Mouse (Mus musculus) forebrain, postnatal 0 days (tissue): ENCODE measurements at regions not wholly inside any gene's neighbourhood (a gene's known extent, or its start where the extent isn't known, plus 50 kb on each side); places are given as distances from the start of the nearest gene placed in this dataset.

Experiments
- ATAC-seq: fragments of 200-750 bp; cut with Nextera tagmentation; 2 replicates; pipeline ENCODE4 v1.8.0; 2017; ENCODE audit warnings: mild to moderate bottlenecking, moderate library complexity
- DNase-seq: peaks from one replicate; pipeline ENCODE4 v3.0.0-alpha.2; 2015
- H3K27ac ChIP-seq: fragments of 300-500 bp; sonication (generic); 2 replicates; pipeline ENCODE4 v1.5.1; 2014; ENCODE audit warnings: low read depth, mild to moderate bottlenecking, antibody characterized with exemption, low read length, moderate library complexity, mixed read lengths
- H3K27me3 ChIP-seq: fragments of 300-500 bp; sonication (generic); 2 replicates; pipeline ENCODE4 v1.6.1; 2014; ENCODE audit warnings: mild to moderate bottlenecking, low read length, mixed read lengths; ENCODE audit not compliant: insufficient read depth
- H3K36me3 ChIP-seq: fragments of 300-500 bp; sonication (generic); 2 replicates; pipeline ENCODE4 v1.6.1; 2014; ENCODE audit warnings: mild to moderate bottlenecking, moderate library complexity; ENCODE audit not compliant: insufficient read depth
- H3K4me1 ChIP-seq: fragments of 300-500 bp; sonication (generic); 2 replicates; pipeline ENCODE4 v1.6.1; 2014; ENCODE audit warnings: antibody characterized with exemption; ENCODE audit not compliant: insufficient read depth
- H3K4me2 ChIP-seq: fragments of 300-500 bp; sonication (generic); 2 replicates; pipeline ENCODE4 v1.6.1; 2014; ENCODE audit warnings: low read depth, mild to moderate bottlenecking, moderate library complexity
- H3K4me3 ChIP-seq: fragments of 300-500 bp; sonication (generic); 2 replicates; pipeline ENCODE4 v1.5.1; 2014; ENCODE audit warnings: low read depth, low read length, mixed read lengths
- H3K9ac ChIP-seq: fragments of 300-500 bp; sonication (generic); 2 replicates; pipeline ENCODE4 v1.6.1; 2014; ENCODE audit warnings: mild to moderate bottlenecking
- H3K9me3 ChIP-seq: fragments of 300-500 bp; sonication (generic); 2 replicates; pipeline ENCODE4 v1.6.1; 2016; ENCODE audit warnings: low read length
- CTCF ChIP-seq: sonication (generic); IDR thresholded peaks from 2 replicates; pipeline ENCODE4 v1.5.1; 2016; ENCODE audit warnings: antibody characterized with exemption, control low read depth, low read depth
- WGBS: fragments of 180-500 bp; shearing (Covaris S2); extraction: QIAGEN DNeasy Blood & Tissue Kit; methylation state at CpG from one replicate; pipeline ENCODE4 v1.1.7; 2014; 5-methylcytosine and 5-hydroxymethylcytosine counted together

GRCm38 (mm10) chr10:106202566-106202965 lies 267.6 kb upstream of the Ppfia2 start:
- WGBS: 53% methylated on average over 2 of the region's 2 CpGs
- H3K27ac ChIP-seq: no peak overlapping the region
- H3K4me1 ChIP-seq: no peaks in the 10 kb centered on the region
- no peak for ATAC-seq
- H3K27me3 ChIP-seq: no peaks in the 10 kb centered on the region
- no peak overlapping the region for H3K9ac ChIP-seq
- no peak overlapping the region for H3K4me3 ChIP-seq
- no peak for DNase-seq
- no peaks in the 10 kb centered on the region for H3K9me3 ChIP-seq
- no peak overlapping the region for H3K4me2 ChIP-seq
- no peak for TF ChIP-seq CTCF
- H3K36me3 ChIP-seq: no peaks in the 10 kb centered on the region

GRCm38 (mm10) chr10:106224251-106224650 lies 245.9 kb upstream of the Ppfia2 start:
- H3K9me3 ChIP-seq: no peaks in the 10 kb centered on the region
- no peak for DNase-seq
- H3K9ac ChIP-seq: no peak overlapping the region
- H3K27ac ChIP-seq: no peak overlapping the region
- no peak overlapping the region for H3K4me2 ChIP-seq
- 72% methylated on average over 3 of the region's 3 CpGs for WGBS
- TF ChIP-seq CTCF: no peak
- no peak for ATAC-seq
- no peaks in the 10 kb centered on the region for H3K27me3 ChIP-seq
- H3K36me3 ChIP-seq: no peaks in the 10 kb centered on the region
- H3K4me3 ChIP-seq: no peak overlapping the region
- no peaks in the 10 kb centered on the region for H3K4me1 ChIP-seq

GRCm38 (mm10) chr10:106242180-106242579 lies 228.0 kb upstream of the Ppfia2 start:
- Histone ChIP-seq H3K9ac (no peak overlapping the region), H3K27me3 (no peaks in the 10 kb centered on the region), H3K36me3 (no peaks in the 10 kb centered on the region), H3K4me3 (no peak overlapping the region), H3K27ac (no peak overlapping the region), H3K4me2 (no peak overlapping the region), H3K9me3 (no peaks in the 10 kb centered on the region), H3K4me1 (no peaks in the 10 kb centered on the region)
- no peak for TF ChIP-seq CTCF
- 31% methylated on average over 1 of the region's 1 CpGs for WGBS
- ATAC-seq (no peak), DNase-seq (peak; percentile 10)

- H3K4me1 ChIP-seq: no peaks in the 10 kb centered on the region
- DNase-seq (peak; percentile 26), ATAC-seq (no peak)
- H3K9me3 ChIP-seq: no peaks in the 10 kb centered on the region
- no peak overlapping the region for H3K4me3 ChIP-seq
- H3K27me3 ChIP-seq: no peaks in the 10 kb centered on the region
- no peak for TF ChIP-seq CTCF
- no peak overlapping the region for H3K9ac ChIP-seq
- H3K36me3 ChIP-seq: no peaks in the 10 kb centered on the region
- H3K4me2 ChIP-seq: no peak overlapping the region
- H3K27ac ChIP-seq: no peak overlapping the region
- WGBS: 53% methylated on average over 5 of the region's 5 CpGs
Measured at GRCm38 (mm10) chr10:106254106-106254505, 216.0 kb upstream of the Ppfia2 start.

- no peak overlapping the region for H3K4me3 ChIP-seq
- no peak overlapping the region for H3K9ac ChIP-seq
- no peak for TF ChIP-seq CTCF
- ATAC-seq: peak; percentile 90
- no peak overlapping the region for H3K27ac ChIP-seq
- H3K4me2 ChIP-seq: no peak overlapping the region
- H3K4me1 ChIP-seq: no peaks in the 10 kb centered on the region
- no peaks in the 10 kb centered on the region for H3K9me3 ChIP-seq
- WGBS: 50% methylated on average over 4 of the region's 4 CpGs
- DNase-seq: peak; percentile 44
- no peaks in the 10 kb centered on the region for H3K36me3 ChIP-seq
- no peaks in the 10 kb centered on the region for H3K27me3 ChIP-seq
Measured at GRCm38 (mm10) chr10:106259811-106260210, 210.3 kb upstream of the Ppfia2 start.

GRCm38 (mm10) chr10:106273335-106273734 lies 196.8 kb upstream of the Ppfia2 start:
- no peak overlapping the region for H3K4me2 ChIP-seq
- 86% methylated on average over 2 of the region's 2 CpGs for WGBS
- DNase-seq: no peak
- H3K4me1 ChIP-seq: no peaks in the 10 kb centered on the region
- no peak for TF ChIP-seq CTCF
- no peak for ATAC-seq
- H3K27ac ChIP-seq: no peak overlapping the region
- H3K27me3 ChIP-seq: no peaks in the 10 kb centered on the region
- H3K4me3 ChIP-seq: no peak overlapping the region
- H3K9me3 ChIP-seq: no peaks in the 10 kb centered on the region
- H3K9ac ChIP-seq: no peak overlapping the region
- no peaks in the 10 kb centered on the region for H3K36me3 ChIP-seq

- Histone ChIP-seq H3K9me3 (no peaks in the 10 kb centered on the region), H3K4me1 (no peaks in the 10 kb centered on the region), H3K27ac (no peak overlapping the region), H3K4me3 (no peak overlapping the region), H3K27me3 (no peaks in the 10 kb centered on the region), H3K4me2 (no peak overlapping the region), H3K9ac (no peak overlapping the region), H3K36me3 (no peaks in the 10 kb centered on the region)
- DNase-seq (no peak), ATAC-seq (no peak)
- TF ChIP-seq CTCF: no peak
Measured at GRCm38 (mm10) chr10:106289951-106290350, 180.2 kb upstream of the Ppfia2 start.

- no peak overlapping the region for H3K9ac ChIP-seq
- TF ChIP-seq CTCF: no peak
- ATAC-seq: no peak
- H3K36me3 ChIP-seq: no peaks in the 10 kb centered on the region
- H3K4me2 ChIP-seq: no peak overlapping the region
- no peak overlapping the region for H3K4me3 ChIP-seq
- no peaks in the 10 kb centered on the region for H3K9me3 ChIP-seq
- no peaks in the 10 kb centered on the region for H3K27me3 ChIP-seq
- H3K27ac ChIP-seq: no peak overlapping the region
- WGBS: 86% methylated on average over 2 of the region's 2 CpGs
- DNase-seq: no peak
- H3K4me1 ChIP-seq: no peaks in the 10 kb centered on the region
Measured at GRCm38 (mm10) chr10:106290736-106291135, 179.4 kb upstream of the Ppfia2 start.
